Mouse (Mus musculus): Measurements from ENCODE around the gene Krt13.

Gene Krt13

GRCm38 (mm10) chr11:100148615-100149330 lies 27.4 kb upstream of the Krt13 start, which contains the start of gene Krt19:
Gene Krt19 (minus strand): TSS chr11:100148665.
- TF ChIP-seq NANOG (IDR thresholded peaks at IDR 0.05; ENCODE audit: borderline replicate concordance, low read length) (no peak), CTCF (conservative IDR thresholded peaks at IDR 0.05; ENCODE audit: low read length) (no peak), POU5F1 (IDR thresholded peaks at IDR 0.05; ENCODE audit: borderline replicate concordance, low read length) (no peak)
- no peaks in the 10 kb centered on the region for H3K36me3 ChIP-seq (ENCODE audit: insufficient read depth, low read length)
- H3K4me1 ChIP-seq (replicated peaks; ENCODE audit: low read depth, low read length), result peaks cover 68% of the 10 kb centered on the region
- no peak within 1 kb of the TSS for H3K4me3 ChIP-seq (replicated peaks; ENCODE audit: low read length)
- no peaks in the 10 kb centered on the region for H3K9me3 ChIP-seq (ENCODE audit: low read length)
- H3K27me3 ChIP-seq (ENCODE audit: insufficient read depth, low read length), result peaks cover 34% of the 10 kb centered on the region

GRCm38 (mm10) chr11:100147566-100148353 lies 26.4 kb upstream of the Krt13 start:
- peaks cover 38% of the 10 kb centered on the region for H3K27me3 ChIP-seq (ENCODE audit: insufficient read depth, low read length)
- TF ChIP-seq NANOG (IDR thresholded peaks at IDR 0.05; ENCODE audit: borderline replicate concordance, low read length) (no peak), POU5F1 (IDR thresholded peaks at IDR 0.05; ENCODE audit: borderline replicate concordance, low read length) (no peak), CTCF (conservative IDR thresholded peaks at IDR 0.05; ENCODE audit: low read length) (no peak)
- H3K4me3 ChIP-seq (replicated peaks; ENCODE audit: low read length), result no peak overlapping the region
- H3K4me1 ChIP-seq (replicated peaks; ENCODE audit: low read depth, low read length), result peaks cover 65% of the 10 kb centered on the region
- H3K9me3 ChIP-seq (ENCODE audit: low read length), result no peaks in the 10 kb centered on the region
- H3K36me3 ChIP-seq (ENCODE audit: insufficient read depth, low read length), result no peaks in the 10 kb centered on the region

GRCm38 (mm10) chr11:100145858-100146560 lies 24.6 kb upstream of the Krt13 start:
- TF ChIP-seq NANOG (IDR thresholded peaks at IDR 0.05; ENCODE audit: borderline replicate concordance, low read length) (no peak), POU5F1 (IDR thresholded peaks at IDR 0.05; ENCODE audit: borderline replicate concordance, low read length) (no peak), CTCF (conservative IDR thresholded peaks at IDR 0.05; ENCODE audit: low read length) (no peak)
- H3K27me3 ChIP-seq (ENCODE audit: insufficient read depth, low read length), result peaks cover 45% of the 10 kb centered on the region
- H3K4me1 ChIP-seq (replicated peaks; ENCODE audit: low read depth, low read length), result peaks cover 59% of the 10 kb centered on the region
- H3K4me3 ChIP-seq (replicated peaks; ENCODE audit: low read length), result peak overlapping the region; percentile 79
- no peaks in the 10 kb centered on the region for H3K36me3 ChIP-seq (ENCODE audit: insufficient read depth, low read length)
- no peaks in the 10 kb centered on the region for H3K9me3 ChIP-seq (ENCODE audit: low read length)

GRCm38 (mm10) chr11:100145104-100145503 lies 23.7 kb upstream of the Krt13 start:
- Histone ChIP-seq H3K4me1 (replicated peaks; ENCODE audit: low read depth, low read length) (peaks cover 50% of the 10 kb centered on the region), H3K4me3 (replicated peaks; ENCODE audit: low read length) (peak overlapping the region; percentile 79), H3K27me3 (ENCODE audit: insufficient read depth, low read length) (peaks cover 48% of the 10 kb centered on the region), H3K9me3 (ENCODE audit: low read length) (no peaks in the 10 kb centered on the region), H3K36me3 (ENCODE audit: insufficient read depth, low read length) (no peaks in the 10 kb centered on the region)
- TF ChIP-seq NANOG (IDR thresholded peaks at IDR 0.05; ENCODE audit: borderline replicate concordance, low read length) (no peak), POU5F1 (IDR thresholded peaks at IDR 0.05; ENCODE audit: borderline replicate concordance, low read length) (no peak), CTCF (conservative IDR thresholded peaks at IDR 0.05; ENCODE audit: low read length) (no peak)

- H3K36me3 ChIP-seq (ENCODE audit: insufficient read depth, low read length), result no peaks in the 10 kb centered on the region
- TF ChIP-seq CTCF (conservative IDR thresholded peaks at IDR 0.05; ENCODE audit: low read length) (no peak), POU5F1 (IDR thresholded peaks at IDR 0.05; ENCODE audit: borderline replicate concordance, low read length) (no peak), NANOG (IDR thresholded peaks at IDR 0.05; ENCODE audit: borderline replicate concordance, low read length) (no peak)
Observed at GRCm38 (mm10) chr11:100140966-100141365, 19.6 kb upstream of the Krt13 start.

GRCm38 (mm10) chr11:100139391-100139790 lies 18.0 kb upstream of the Krt13 start:
- Histone ChIP-seq H3K36me3 (ENCODE audit: insufficient read depth, low read length) (no peaks in the 10 kb centered on the region), H3K27me3 (ENCODE audit: insufficient read depth, low read length) (peaks cover 29% of the 10 kb centered on the region), H3K4me1 (replicated peaks; ENCODE audit: low read depth, low read length) (peaks cover 26% of the 10 kb centered on the region), H3K9me3 (ENCODE audit: low read length) (no peaks in the 10 kb centered on the region), H3K4me3 (replicated peaks; ENCODE audit: low read length) (no peak overlapping the region)
- TF ChIP-seq CTCF (conservative IDR thresholded peaks at IDR 0.05; ENCODE audit: low read length) (no peak), NANOG (IDR thresholded peaks at IDR 0.05; ENCODE audit: borderline replicate concordance, low read length) (no peak), POU5F1 (IDR thresholded peaks at IDR 0.05; ENCODE audit: borderline replicate concordance, low read length) (no peak)

More at GRCm38 (mm10) chr11:100140966-100141365, 19.6 kb upstream of the Krt13 start:
- H3K9me3 ChIP-seq (ENCODE audit: low read length), result no peaks in the 10 kb centered on the region
- no peak overlapping the region for H3K4me3 ChIP-seq (replicated peaks; ENCODE audit: low read length)
- H3K27me3 ChIP-seq (ENCODE audit: insufficient read depth, low read length), result peaks cover 41% of the 10 kb centered on the region
- peaks cover 41% of the 10 kb centered on the region for H3K4me1 ChIP-seq (replicated peaks; ENCODE audit: low read depth, low read length)

- H3K4me1 ChIP-seq (replicated peaks; ENCODE audit: low read depth, low read length), result peaks cover 22% of the 10 kb centered on the region
- TF ChIP-seq POU5F1 (IDR thresholded peaks at IDR 0.05; ENCODE audit: borderline replicate concordance, low read length) (no peak), CTCF (conservative IDR thresholded peaks at IDR 0.05; ENCODE audit: low read length) (no peak)
- H3K4me3 ChIP-seq (replicated peaks; ENCODE audit: low read length), result no peak overlapping the region
- H3K27me3 ChIP-seq (ENCODE audit: insufficient read depth, low read length), result peaks cover 28% of the 10 kb centered on the region
- no peaks in the 10 kb centered on the region for H3K36me3 ChIP-seq (ENCODE audit: insufficient read depth, low read length)
- H3K9me3 ChIP-seq (ENCODE audit: low read length), result no peaks in the 10 kb centered on the region
Observed at GRCm38 (mm10) chr11:100138809-100139208, 17.4 kb upstream of the Krt13 start.

GRCm38 (mm10) chr11:100137693-100138092 lies 16.3 kb upstream of the Krt13 start:
- H3K36me3 ChIP-seq (ENCODE audit: insufficient read depth, low read length), result no peaks in the 10 kb centered on the region
- H3K4me3 ChIP-seq (replicated peaks; ENCODE audit: low read length), result no peak overlapping the region
- peaks cover 22% of the 10 kb centered on the region for H3K4me1 ChIP-seq (replicated peaks; ENCODE audit: low read depth, low read length)
- no peaks in the 10 kb centered on the region for H3K9me3 ChIP-seq (ENCODE audit: low read length)
- H3K27me3 ChIP-seq (ENCODE audit: insufficient read depth, low read length), result peaks cover 35% of the 10 kb centered on the region
- TF ChIP-seq NANOG (IDR thresholded peaks at IDR 0.05; ENCODE audit: borderline replicate concordance, low read length), result no peak
- no peak for TF ChIP-seq CTCF (conservative IDR thresholded peaks at IDR 0.05; ENCODE audit: low read length)
- TF ChIP-seq POU5F1 (IDR thresholded peaks at IDR 0.05; ENCODE audit: borderline replicate concordance, low read length), result no peak

All from E14TG2a.4 (cell line).